Mouse (Mus musculus): ENCODE data around the gene Ajap1. TPM values are rescaled to one million over a fixed set of nuclear protein-coding genes. Genes with fewer than 3 reads are reported as not detected.
A peak's percentile ranks its signal among the peaks of the same experiment; 100 is the strongest.

Ajap1 gene
- polyA plus RNA-seq (2015; fragmentation: Nextera tagmentation; extraction: Ambion mirVana): 0.11 and 0.35 TPM in 2 replicates

DNA sequence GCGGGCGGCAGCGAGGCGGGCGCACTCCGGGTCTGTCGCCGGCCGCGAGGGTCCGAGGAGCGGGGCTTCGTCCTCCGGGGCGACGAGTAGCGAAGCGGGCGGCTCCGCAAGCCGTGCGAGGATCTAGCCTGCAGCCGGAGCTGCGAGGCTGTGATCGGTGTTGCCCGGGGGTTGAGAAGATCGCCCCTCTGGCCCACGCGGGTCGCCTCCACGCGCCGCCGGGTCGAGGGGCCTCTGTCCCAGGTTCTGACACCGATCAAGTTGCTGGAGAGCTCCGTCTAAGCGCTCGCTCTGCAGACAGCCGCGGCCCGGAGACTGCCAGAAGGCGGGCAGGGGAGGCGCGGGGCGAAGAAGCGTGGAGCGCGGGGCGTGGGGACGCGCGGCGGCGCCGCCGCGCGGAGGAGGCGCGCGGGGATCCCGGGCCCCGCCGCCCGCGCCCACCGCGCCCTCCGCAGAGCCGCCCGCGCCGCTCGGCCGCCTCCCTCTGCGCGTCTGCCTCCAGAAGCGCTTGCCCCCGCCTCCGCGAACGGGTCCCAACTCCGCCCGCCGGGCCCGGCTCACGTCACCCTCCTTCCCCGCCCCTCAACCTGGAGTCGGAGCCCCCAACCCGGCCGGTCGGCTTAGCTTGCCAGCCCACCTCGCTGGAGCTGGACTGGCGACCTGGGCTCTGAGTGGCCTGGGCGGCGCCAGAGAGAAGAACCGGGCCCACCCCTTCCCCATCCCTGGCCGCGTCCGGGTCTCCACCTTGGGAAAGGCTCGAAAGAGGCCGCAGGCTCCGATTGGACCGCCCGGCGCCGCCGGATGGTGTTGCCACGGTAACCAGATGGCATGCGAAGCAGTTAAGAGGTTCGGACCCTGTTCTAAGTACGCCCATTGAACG lies at the start of gene Ajap1:
Ajap1 (minus strand) TSS at position 353 of the 880 bp plus-strand sequence.
- Histone ChIP-seq H3K27ac (ENCODE audit: low read length) (no peak within 1 kb of the TSS), H3K9me3 (ENCODE audit: low read length) (no peaks in the 10 kb centered on the region), H3K27me3 (replicated peaks; ENCODE audit: insufficient read depth, low read length) (peaks cover 46% of the 10 kb centered on the region), H3K4me1 (ENCODE audit: insufficient read depth, low read depth, low read length) (no peaks in the 10 kb centered on the region), H3K9ac (replicated peaks; ENCODE audit: low read depth) (no peak within 1 kb of the TSS), H3K4me3 (ENCODE audit: low read depth, low read length) (no peak within 1 kb of the TSS; the same call in 1 of the 2 replicates), H3K4me2 (replicated peaks; ENCODE audit: low read depth, low read length) (peak within 1 kb of the TSS; percentile 27; the same call in 1 of the 2 replicates), H3K36me3 (ENCODE audit: insufficient read depth, low read length) (no peaks in the 10 kb centered on the region)
- WGBS: 2% methylated on average over 58 of the region's 114 CpGs
- TF ChIP-seq CTCF (IDR thresholded peaks at IDR 0.05): no peak
- no peak for TF ChIP-seq EP300 (IDR thresholded peaks at IDR 0.05)
- ATAC-seq (no peak), DNase-seq (ENCODE audit: low spot score) (no peak)

DNA sequence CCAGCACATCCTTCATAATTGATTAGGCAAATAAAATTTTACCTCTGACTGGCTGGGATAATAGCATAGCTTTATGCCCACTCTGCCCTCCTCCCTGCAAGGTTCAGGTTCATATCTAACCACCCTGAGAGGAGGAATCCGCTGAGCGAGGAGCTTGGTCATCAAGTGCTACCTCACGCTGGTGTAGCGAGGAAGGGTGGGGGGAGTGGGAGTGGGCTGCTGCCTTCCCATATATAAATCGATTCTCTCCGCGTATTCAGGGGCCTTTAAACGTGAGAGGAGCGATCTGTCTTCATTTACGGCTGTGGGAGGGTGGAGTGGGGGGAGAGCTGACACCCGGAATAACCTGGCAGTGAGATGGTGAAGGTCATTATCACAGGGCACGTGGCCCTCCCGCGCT lies 47.9 kb upstream of the Ajap1 start:
- no peaks in the 10 kb centered on the region for H3K9me3 ChIP-seq (ENCODE audit: low read length)
- no peak overlapping the region for H3K4me3 ChIP-seq (ENCODE audit: low read depth, low read length)
- H3K27ac ChIP-seq (ENCODE audit: low read length): no peak overlapping the region
- WGBS: 56% methylated on average over 14 of the region's 14 CpGs
- no peaks in the 10 kb centered on the region for H3K36me3 ChIP-seq (ENCODE audit: insufficient read depth, low read length)
- no peak overlapping the region for H3K9ac ChIP-seq (replicated peaks; ENCODE audit: low read depth)
- no peak overlapping the region for H3K4me2 ChIP-seq (replicated peaks; ENCODE audit: low read depth, low read length)
- H3K4me1 ChIP-seq (ENCODE audit: insufficient read depth, low read depth, low read length): no peaks in the 10 kb centered on the region
- H3K27me3 ChIP-seq (replicated peaks; ENCODE audit: insufficient read depth, low read length): no peaks in the 10 kb centered on the region
- no peak for DNase-seq (ENCODE audit: low spot score)
- no peak for ATAC-seq
- TF ChIP-seq EP300 (IDR thresholded peaks at IDR 0.05) (no peak), CTCF (IDR thresholded peaks at IDR 0.05) (no peak)

DNA sequence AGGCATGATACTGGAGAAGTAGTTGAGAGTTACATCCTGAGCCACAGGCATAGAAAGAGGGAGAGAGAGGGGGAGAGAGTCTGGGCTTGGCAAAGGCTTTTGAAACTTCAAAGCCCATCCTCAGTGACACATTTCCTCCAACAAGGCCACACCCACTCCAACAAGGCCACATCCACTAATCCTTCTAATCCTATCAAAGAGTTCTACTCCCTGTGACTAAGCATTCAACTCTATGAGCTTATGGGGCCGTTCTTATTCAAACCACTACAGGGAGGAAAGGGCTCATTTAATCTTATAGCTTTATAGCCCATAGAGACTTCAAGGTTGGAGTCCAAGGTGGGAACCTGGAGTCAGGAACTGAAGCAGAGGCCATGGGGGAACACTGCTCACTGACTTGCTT lies 39.0 kb upstream of the Ajap1 start:
- Histone ChIP-seq H3K27ac (ENCODE audit: low read length) (no peak overlapping the region), H3K9me3 (ENCODE audit: low read length) (no peaks in the 10 kb centered on the region), H3K9ac (replicated peaks; ENCODE audit: low read depth) (no peak overlapping the region), H3K36me3 (ENCODE audit: insufficient read depth, low read length) (no peaks in the 10 kb centered on the region), H3K27me3 (replicated peaks; ENCODE audit: insufficient read depth, low read length) (no peaks in the 10 kb centered on the region), H3K4me2 (replicated peaks; ENCODE audit: low read depth, low read length) (no peak overlapping the region), H3K4me1 (ENCODE audit: insufficient read depth, low read depth, low read length) (no peaks in the 10 kb centered on the region), H3K4me3 (ENCODE audit: low read depth, low read length) (no peak overlapping the region)
- no peak for DNase-seq (ENCODE audit: low spot score)
- no peak for TF ChIP-seq CTCF (IDR thresholded peaks at IDR 0.05)
- TF ChIP-seq EP300 (IDR thresholded peaks at IDR 0.05): no peak
- no peak for ATAC-seq
- WGBS: 65% methylated on average over 1 of the region's 1 CpGs

DNA sequence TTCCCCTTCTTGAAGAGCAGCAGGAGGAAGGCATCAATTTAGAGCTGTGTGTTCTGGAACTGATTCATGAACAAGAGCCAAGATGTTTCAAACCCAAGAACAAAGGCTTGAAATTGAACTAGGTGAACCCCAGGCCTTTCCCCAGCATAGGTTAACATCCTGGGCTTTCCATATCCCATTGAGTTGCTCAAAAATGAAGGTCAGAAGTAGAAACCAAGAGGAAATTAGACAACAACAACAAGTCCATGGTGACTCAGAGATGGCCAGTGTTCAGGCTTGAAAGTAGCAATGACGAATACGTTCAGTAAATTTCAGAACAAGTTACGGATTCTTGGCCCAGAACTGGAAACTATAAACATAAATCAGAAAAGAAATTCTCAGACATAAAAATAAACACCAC lies 37.3 kb upstream of the Ajap1 start:
- no peak overlapping the region for H3K4me3 ChIP-seq (ENCODE audit: low read depth, low read length)
- no peak overlapping the region for H3K9ac ChIP-seq (replicated peaks; ENCODE audit: low read depth)
- 77% methylated on average over 3 of the region's 3 CpGs for WGBS
- ATAC-seq (no peak), DNase-seq (ENCODE audit: low spot score) (no peak)
- H3K27me3 ChIP-seq (replicated peaks; ENCODE audit: insufficient read depth, low read length): no peaks in the 10 kb centered on the region
- H3K36me3 ChIP-seq (ENCODE audit: insufficient read depth, low read length): no peaks in the 10 kb centered on the region
- H3K4me2 ChIP-seq (replicated peaks; ENCODE audit: low read depth, low read length): no peak overlapping the region
- no peak overlapping the region for H3K27ac ChIP-seq (ENCODE audit: low read length)
- no peak for TF ChIP-seq EP300 (IDR thresholded peaks at IDR 0.05)
- no peak for TF ChIP-seq CTCF (IDR thresholded peaks at IDR 0.05)
- H3K9me3 ChIP-seq (ENCODE audit: low read length): no peaks in the 10 kb centered on the region
- H3K4me1 ChIP-seq (ENCODE audit: insufficient read depth, low read depth, low read length): no peaks in the 10 kb centered on the region

DNA sequence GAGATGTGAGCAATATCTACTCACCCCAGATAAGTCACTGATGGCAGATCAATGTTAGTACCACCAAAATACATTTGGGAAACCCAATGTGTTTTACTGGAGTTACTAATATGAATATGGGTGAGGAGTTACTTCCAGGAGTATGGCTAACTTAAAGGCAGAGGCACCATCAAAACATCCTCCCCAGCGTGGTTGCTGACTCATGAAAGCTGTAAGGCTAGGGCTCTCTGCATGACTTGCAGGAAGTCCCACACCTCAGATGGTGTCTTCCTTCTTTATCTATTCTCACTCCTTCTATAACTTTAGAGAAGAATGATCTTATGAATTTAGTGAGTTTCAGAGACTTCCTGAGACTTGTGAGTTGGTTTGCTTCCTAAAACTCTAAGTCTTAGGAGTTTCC lies 36.7 kb upstream of the Ajap1 start:
- 79% methylated on average over 1 of the region's 1 CpGs for WGBS
- no peaks in the 10 kb centered on the region for H3K9me3 ChIP-seq (ENCODE audit: low read length)

DNA sequence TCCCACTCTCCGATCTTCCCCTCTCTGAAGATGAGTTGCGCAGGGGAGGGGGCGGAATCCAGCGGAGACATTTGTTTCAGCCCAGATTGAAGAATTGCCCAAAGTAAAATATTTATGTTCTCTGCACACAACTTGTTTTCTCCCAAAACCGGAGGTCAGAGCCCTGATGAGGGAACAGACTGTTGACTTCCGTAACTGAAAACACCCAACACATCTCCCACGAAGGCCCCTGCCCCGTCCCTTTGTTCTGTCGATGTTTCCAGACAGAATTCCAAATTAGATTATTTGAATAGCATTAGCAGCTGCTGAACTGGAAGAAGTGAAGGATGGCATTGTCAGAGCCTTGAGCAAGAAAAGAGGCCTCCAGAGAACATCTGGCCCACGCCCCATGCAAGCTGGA lies 33.2 kb upstream of the Ajap1 start:
- Histone ChIP-seq H3K4me2 (replicated peaks; ENCODE audit: low read depth, low read length) (no peak overlapping the region), H3K36me3 (ENCODE audit: insufficient read depth, low read length) (no peaks in the 10 kb centered on the region), H3K9ac (replicated peaks; ENCODE audit: low read depth) (no peak overlapping the region), H3K4me3 (ENCODE audit: low read depth, low read length) (no peak overlapping the region), H3K27ac (ENCODE audit: low read length) (no peak overlapping the region), H3K27me3 (replicated peaks; ENCODE audit: insufficient read depth, low read length) (no peaks in the 10 kb centered on the region), H3K9me3 (ENCODE audit: low read length) (no peaks in the 10 kb centered on the region), H3K4me1 (ENCODE audit: insufficient read depth, low read depth, low read length) (no peaks in the 10 kb centered on the region)
- WGBS: 64% methylated on average over 10 of the region's 10 CpGs
- no peak for TF ChIP-seq CTCF (IDR thresholded peaks at IDR 0.05)
- no peak for TF ChIP-seq EP300 (IDR thresholded peaks at IDR 0.05)
- DNase-seq (ENCODE audit: low spot score): no peak
- ATAC-seq: no peak

More for the DNA sequence above, 36.7 kb upstream of the Ajap1 start:
- no peak overlapping the region for H3K4me3 ChIP-seq (ENCODE audit: low read depth, low read length)
- H3K4me2 ChIP-seq (replicated peaks; ENCODE audit: low read depth, low read length): no peak overlapping the region
- no peaks in the 10 kb centered on the region for H3K27me3 ChIP-seq (replicated peaks; ENCODE audit: insufficient read depth, low read length)
- H3K4me1 ChIP-seq (ENCODE audit: insufficient read depth, low read depth, low read length): no peaks in the 10 kb centered on the region
- no peak overlapping the region for H3K27ac ChIP-seq (ENCODE audit: low read length)
- TF ChIP-seq EP300 (IDR thresholded peaks at IDR 0.05) (no peak), CTCF (IDR thresholded peaks at IDR 0.05) (no peak)
- ATAC-seq: no peak
- no peak for DNase-seq (ENCODE audit: low spot score)
- H3K36me3 ChIP-seq (ENCODE audit: insufficient read depth, low read length): no peaks in the 10 kb centered on the region
- H3K9ac ChIP-seq (replicated peaks; ENCODE audit: low read depth): no peak overlapping the region

Measured in lung, postnatal 0 days (tissue).